Mouse (Mus musculus) cortical plate, adult 2 months (tissue): ENCODE results near the gene Hcn1.

ENCODE experiments used
- CTCF ChIP-seq: fragments of 200-500 bp; IDR thresholded peaks from 2 replicates; pipeline ENCODE4 v1.5.1; 2011; ENCODE audit warnings: mild to moderate bottlenecking, control low read depth, low read length; ENCODE audit not compliant: insufficient read depth; ENCODE audit errors: extremely low read depth
- POLR2A ChIP-seq: fragments of 200-500 bp; IDR thresholded peaks from 2 replicates; pipeline ENCODE4 v1.6.1; 2011; ENCODE audit warnings: mild to moderate bottlenecking, low read length, control low read depth; ENCODE audit not compliant: insufficient read depth; ENCODE audit errors: extremely low read depth

DNA sequence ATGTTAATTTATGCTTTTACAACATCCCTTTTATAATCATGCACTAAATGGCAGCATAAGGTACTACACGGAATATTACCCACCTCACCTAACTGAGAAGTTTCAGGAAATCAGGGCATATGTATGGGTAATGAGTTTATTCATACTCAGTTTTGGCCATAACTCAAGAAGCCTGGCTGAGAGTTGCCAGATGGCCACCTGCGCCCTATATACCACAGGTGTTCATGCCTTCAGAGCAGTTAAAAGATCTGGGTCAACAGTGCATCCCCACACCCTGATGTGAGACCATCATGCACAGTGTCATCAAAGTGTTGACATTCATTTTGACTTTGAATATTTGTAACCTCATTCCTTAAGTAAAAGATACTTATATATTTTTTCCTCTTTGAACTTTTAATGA lies 183.3 kb downstream of the Hcn1 start:
- TF ChIP-seq CTCF, result no peak
- no peak for TF ChIP-seq POLR2A
